Mouse (Mus musculus) retina, postnatal 7 days (tissue): ENCODE results near the gene Ntn1.

Source experiments
- DNase-seq: peaks from one replicate; pipeline ENCODE4 v3.0.0-alpha.2; 2012; ENCODE audit warnings: low read depth, low spot score

Ntn1 gene

GRCm38 (mm10) chr11:68195168-68195567 is 205.5 kb downstream of the Ntn1 start:
- DNase-seq: no peak

DNA sequence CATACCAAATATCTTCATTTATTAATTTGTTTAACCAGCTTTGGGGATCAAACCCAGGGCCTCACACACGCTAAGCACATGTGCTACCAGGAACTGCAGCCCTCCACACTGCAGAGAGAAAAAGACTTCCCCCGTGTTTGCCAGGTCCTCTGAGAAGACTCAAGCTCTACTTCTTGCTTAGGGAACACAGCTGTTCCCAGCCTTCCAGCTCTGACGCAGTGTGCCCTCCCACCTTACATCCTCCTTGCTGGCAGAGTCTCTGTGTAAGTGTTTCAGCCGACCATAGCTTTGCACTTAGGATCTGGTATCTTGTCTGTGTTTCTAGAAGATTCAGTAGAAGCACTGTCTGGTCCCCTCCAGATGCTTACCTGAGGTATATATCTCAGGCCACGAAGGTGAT is 209.8 kb downstream of the Ntn1 start:
- no peak for DNase-seq

DNA sequence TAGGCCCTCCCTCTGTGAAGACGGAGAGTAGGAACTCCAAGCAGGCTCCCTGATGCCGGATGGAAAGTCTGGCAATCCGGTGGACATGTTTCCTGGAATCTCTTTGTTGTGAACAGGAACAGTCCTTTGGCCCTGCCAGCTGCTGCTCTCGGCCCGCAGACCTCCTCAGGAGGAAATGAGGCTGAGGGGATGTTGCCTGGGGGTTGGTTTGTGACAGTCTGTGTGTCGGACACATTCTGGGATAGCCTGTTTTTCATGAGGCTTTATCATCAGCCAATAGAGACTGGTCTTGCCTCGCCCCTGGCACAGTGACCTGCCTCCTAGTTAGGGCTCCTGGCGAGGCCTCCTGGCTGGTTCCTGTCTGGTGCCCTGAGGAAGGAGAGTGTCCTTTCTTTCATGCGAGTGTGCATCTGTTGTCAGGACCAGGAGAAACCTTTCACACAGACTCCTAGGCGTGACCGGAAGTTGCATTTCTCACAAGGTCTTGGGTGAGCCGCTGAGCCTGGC is 211.9 kb downstream of the Ntn1 start:
- DNase-seq: no peak

DNA sequence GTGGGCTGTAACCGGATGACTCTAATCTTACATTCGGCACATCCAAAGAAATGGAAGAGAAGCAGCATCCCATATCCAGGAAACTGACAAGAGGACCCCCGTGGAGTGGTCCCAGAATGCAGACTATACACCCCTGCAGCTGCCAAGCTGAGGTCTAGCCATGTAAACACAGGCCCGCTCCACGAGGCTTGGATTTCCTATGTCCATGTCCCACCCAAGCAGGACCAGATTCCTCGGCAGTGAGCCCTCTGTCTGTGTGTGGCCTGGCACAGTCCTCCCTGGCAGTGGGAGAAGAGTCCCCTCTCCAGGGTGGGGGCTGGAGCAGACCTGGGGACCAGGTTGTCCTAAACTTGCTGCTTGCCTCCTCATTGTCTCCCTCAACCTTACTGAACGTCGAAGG is 213.4 kb downstream of the Ntn1 start:
- DNase-seq: no peak

GRCm38 (mm10) chr11:68185647-68186046 is 215.0 kb downstream of the Ntn1 start:
- DNase-seq: no peak

- no peak for DNase-seq
These were observed 223.2 kb downstream of the Ntn1 start for GRCm38 (mm10) chr11:68177415-68177814.

DNA sequence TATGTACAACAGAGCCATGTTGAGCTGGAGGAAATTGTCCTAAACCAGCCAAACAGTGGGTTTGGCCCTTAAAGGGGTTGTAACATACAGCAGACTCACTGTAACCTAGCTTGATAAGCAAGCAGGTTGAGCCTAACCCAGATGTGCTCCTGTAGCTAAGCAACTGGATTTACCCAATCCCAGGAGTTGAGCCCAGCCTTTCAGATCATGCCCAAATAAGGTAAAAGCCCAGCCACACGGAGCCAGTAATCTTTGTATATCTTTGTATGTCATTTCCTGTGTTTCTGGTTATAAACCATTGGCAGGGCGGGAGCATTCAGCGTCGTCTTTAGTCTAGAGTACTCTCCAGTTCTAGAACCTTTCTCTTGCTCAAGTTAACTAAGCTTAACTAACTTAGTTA is 224.1 kb downstream of the Ntn1 start:
- DNase-seq: no peak

GRCm38 (mm10) chr11:68172648-68173045 is 228.0 kb downstream of the Ntn1 start:
- DNase-seq: no peak

DNA sequence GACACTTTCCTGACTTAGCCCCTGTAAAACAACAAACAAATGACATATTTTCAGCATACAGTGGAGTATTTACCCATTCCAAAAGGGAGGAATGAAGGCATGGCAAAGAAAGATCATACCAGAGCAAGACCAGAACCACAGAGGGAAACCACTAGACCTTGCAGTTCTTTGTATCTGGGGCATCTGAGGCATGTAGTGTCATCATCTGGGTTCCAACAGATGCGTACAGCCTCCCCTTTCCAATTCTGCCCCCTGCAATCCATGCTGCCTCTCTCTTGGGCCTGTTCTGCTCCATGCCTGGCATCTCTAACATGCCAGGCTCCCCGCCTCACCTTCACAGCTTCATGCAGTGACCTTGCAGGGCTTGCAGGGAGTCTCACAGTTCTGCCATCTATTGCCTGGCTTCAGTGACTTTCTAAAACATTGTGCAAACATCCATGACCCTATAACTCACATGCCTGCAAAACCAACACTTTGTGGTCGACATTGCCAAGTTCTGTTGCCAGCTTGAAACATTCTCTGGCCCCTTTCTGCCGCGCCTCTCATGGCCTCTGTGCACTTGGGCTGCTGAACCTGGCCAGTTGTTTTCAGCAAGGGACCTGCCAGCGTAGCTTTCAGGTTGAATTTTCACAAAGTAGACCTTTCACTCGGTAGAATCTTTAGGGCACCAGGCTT is 228.5 kb downstream of the Ntn1 start:
- DNase-seq: no peak

GRCm38 (mm10) chr11:68168427-68168826 is 232.2 kb downstream of the Ntn1 start:
- no peak for DNase-seq

DNA sequence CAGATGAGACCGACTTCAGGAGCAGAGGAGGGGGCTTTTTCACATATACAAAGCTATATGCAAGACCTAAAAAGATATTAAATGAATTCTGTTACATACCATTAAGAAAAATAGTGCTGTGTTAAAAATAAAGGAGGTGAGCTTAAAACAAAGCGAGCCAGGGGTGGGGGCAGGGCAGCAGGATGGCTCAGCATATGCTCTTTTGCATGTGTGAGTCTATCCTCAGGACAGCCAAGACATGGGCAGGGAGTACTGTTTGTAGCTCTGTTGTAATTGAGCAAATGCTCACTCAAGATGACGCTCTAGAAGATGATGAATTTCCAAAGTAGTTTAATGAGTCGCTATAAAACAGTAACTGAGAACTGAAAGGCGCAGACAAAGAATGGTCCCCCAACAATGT is 236.2 kb downstream of the Ntn1 start:
- no peak for DNase-seq

DNA sequence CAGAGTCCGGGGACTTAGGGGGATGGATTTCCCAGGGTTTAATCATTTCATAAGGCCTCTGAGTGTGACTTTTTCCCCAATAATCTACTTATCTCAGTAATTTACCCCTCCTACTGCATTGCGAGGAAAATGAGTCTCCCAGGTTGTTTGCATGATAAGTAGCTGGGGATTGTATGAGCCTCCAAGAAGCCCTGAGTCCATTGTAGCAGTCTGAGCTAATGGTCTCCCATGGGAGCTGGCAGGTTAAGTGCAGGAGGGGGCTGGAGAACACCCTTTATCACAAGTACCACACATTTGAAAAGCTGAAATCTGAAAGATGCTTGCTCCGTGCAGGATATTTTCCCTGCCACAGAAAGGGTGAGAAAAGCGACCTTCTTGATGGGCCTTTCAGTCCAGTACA is 240.8 kb downstream of the Ntn1 start:
- DNase-seq: no peak
